Mouse (Mus musculus) left cerebral cortex, postnatal 10 days (tissue): Measurements from ENCODE around the gene Olfr1278. TPM values are rescaled to one million over a fixed set of nuclear protein-coding genes. Genes with fewer than 3 reads are reported as not detected.
"Not testable (repeated sequence)": the region's sequence is repeated elsewhere in the genome, so short reads cannot be mapped to it uniquely, and the experiment has no call there.

Experiments used
- DNase-seq, 2 experiments: peaks; one replicate each; pipeline ENCODE4 v3.0.0; 2021 to 2022; ENCODE audit warnings: low spot score in 2 of 2, mixed read lengths in 1 of 2; ENCODE audit errors: extremely low spot score in 1 of 2
- intact Hi-C: fragments of 180-260 bp; cut with DNase I; formaldehyde crosslinking; loops from one replicate; pipeline ENCODE4 v1.15.1; 2025
- total RNA-seq, 2 experiments: library from RNA; stranded (reverse); gene quantifications; 2 replicates each; pipeline ENCODE4 v1.2.3; 2021

Olfr1278 gene
- total RNA-seq: not detected

GRCm38 (mm10) chr2:111289836-111290235, at the start of gene Olfr1278:
Olfr1278 (plus strand) TSS chr2:111290136.
- no peak for DNase-seq
- intact Hi-C loops: no loop called here

- DNase-seq: no peak
- intact Hi-C loops: no loop called here
Observed at GRCm38 (mm10) chr2:111254216-111254615, 35.7 kb upstream of the Olfr1278 start, which contains the start of gene Olfr1276. Olfr1276 (plus strand) TSS chr2:111254516.

GRCm38 (mm10) chr2:111274006-111274405, 15.9 kb upstream of the Olfr1278 start, which contains the start of gene Olfr1277:
Olfr1277 (minus strand) TSS chr2:111274106.
- no peak for DNase-seq
- intact Hi-C loops: no loop called here

GRCm38 (mm10) chr2:111298541-111298940, 8.6 kb downstream of the Olfr1278 start:
- DNase-seq: no peak
- intact Hi-C loops: no loop called here

- no peak for DNase-seq
- intact Hi-C loops: no loop called here
Observed at GRCm38 (mm10) chr2:111300374-111300773, 10.4 kb downstream of the Olfr1278 start, which contains the start of gene Olfr1279. Olfr1279 (plus strand) TSS chr2:111300635.

- DNase-seq: no peak
Observed at GRCm38 (mm10) chr2:111313717-111314116, 23.8 kb downstream of the Olfr1278 start, which contains the start of gene Olfr1280. Olfr1280 (plus strand) TSS chr2:111314017.

GRCm38 (mm10) chr2:111326220-111326619, 36.3 kb downstream of the Olfr1278 start, which contains the start of gene Olfr1281:
Olfr1281 (plus strand) TSS chr2:111326520.
- intact Hi-C loops: no loop called here
- no peak for DNase-seq

More at GRCm38 (mm10) chr2:111313717-111314116, 23.8 kb downstream of the Olfr1278 start, which contains the start of gene Olfr1280:
- intact Hi-C loops: no loop called here

- intact Hi-C loops, DNase-seq: not testable (repeated sequence)
Observed at GRCm38 (mm10) chr2:111333721-111334120, 43.8 kb downstream of the Olfr1278 start.

- intact Hi-C loops: no loop called here
- no peak for DNase-seq
Observed at GRCm38 (mm10) chr2:111335976-111336375, 46.0 kb downstream of the Olfr1278 start, which contains the start of gene Olfr1282. Olfr1282 (minus strand) TSS chr2:111336076.

Other genes with a start within 250 kb of the Olfr1278 start
- not detected for gene Gm13941, start 184.2 kb upstream of the Olfr1278 start, total RNA-seq
- gene Gm15130, start 137.2 kb upstream of the Olfr1278 start, total RNA-seq: not detected
- gene 4930430A15Rik, start 60.5 kb upstream of the Olfr1278 start, total RNA-seq: not detected
- not detected for gene Olfr1275, start 54.9 kb upstream of the Olfr1278 start, total RNA-seq
- gene Olfr1276, start 35.6 kb upstream of the Olfr1278 start, total RNA-seq: not detected
- gene Olfr1277, start 16.0 kb upstream of the Olfr1278 start, total RNA-seq: not detected
- not detected for gene Olfr1279, start 10.5 kb downstream of the Olfr1278 start, total RNA-seq
- not detected for gene Olfr1280, start 23.9 kb downstream of the Olfr1278 start, total RNA-seq
- not detected for gene Olfr1281, start 36.4 kb downstream of the Olfr1278 start, total RNA-seq
- gene Olfr1282, start 45.9 kb downstream of the Olfr1278 start, total RNA-seq: not detected
- gene Olfr1283, start 76.7 kb downstream of the Olfr1278 start, total RNA-seq: not detected
- not detected for gene Olfr1284, start 85.4 kb downstream of the Olfr1278 start, total RNA-seq
- gene Olfr1286, start 133.0 kb downstream of the Olfr1278 start, total RNA-seq: not detected
- not detected for gene Olfr1287, start 159.0 kb downstream of the Olfr1278 start, total RNA-seq
- gene Olfr1288, start 184.0 kb downstream of the Olfr1278 start, total RNA-seq: not detected
- gene Olfr1289, start 190.7 kb downstream of the Olfr1278 start, total RNA-seq: not detected
- gene Olfr1290, start 203.7 kb downstream of the Olfr1278 start, total RNA-seq: not detected
- not detected for gene Olfr1291-ps1, start 207.0 kb downstream of the Olfr1278 start, total RNA-seq
- gene Olfr1293-ps, start 235.1 kb downstream of the Olfr1278 start, total RNA-seq: not detected